Mouse (Mus musculus) intestine, embryonic 14.5 days (tissue): ENCODE data around the gene Pik3r5. TPM values are rescaled to one million over a fixed set of nuclear protein-coding genes. Genes with fewer than 3 reads are reported as not detected.

Source experiments
- ATAC-seq: fragments of 200-750 bp; cut with Nextera tagmentation; replicated peaks from 2 replicates; pipeline ENCODE4 v1.8.0; 2017; ENCODE audit warnings: low read depth, moderate number of reproducible peaks, moderate TSS enrichment, moderate library complexity; ENCODE audit not compliant: low FRiP score, low TSS enrichment
- DNase-seq: peaks from one replicate; pipeline ENCODE4 v3.0.0-alpha.2; 2018; ENCODE audit warnings: low spot score
- H3K27ac ChIP-seq: fragments of 300-500 bp; sonication (generic); 2 replicates; pipeline ENCODE4 v1.5.1; 2014; ENCODE audit warnings: low read depth, mild to moderate bottlenecking, control low read depth
- H3K27me3 ChIP-seq: fragments of 300-500 bp; sonication (generic); replicated peaks from 2 replicates; pipeline ENCODE4 v1.6.1; 2014; ENCODE audit warnings: low read length, control low read depth; ENCODE audit not compliant: control insufficient read depth, insufficient read depth
- H3K36me3 ChIP-seq: fragments of 300-500 bp; sonication (generic); 2 replicates; pipeline ENCODE4 v1.6.1; 2014; ENCODE audit warnings: low read length, control low read depth; ENCODE audit not compliant: control insufficient read depth, insufficient read depth
- H3K4me1 ChIP-seq: fragments of 300-500 bp; sonication (generic); replicated peaks from 2 replicates; pipeline ENCODE4 v1.6.1; 2014; ENCODE audit warnings: low read length, control low read depth, mixed read lengths; ENCODE audit not compliant: control insufficient read depth, insufficient read depth
- H3K4me2 ChIP-seq: fragments of 300-500 bp; sonication (generic); 2 replicates; pipeline ENCODE4 v1.6.1; 2014; ENCODE audit warnings: low read length
- H3K4me3 ChIP-seq: fragments of 300-500 bp; sonication (generic); 2 replicates; pipeline ENCODE4 v1.5.1; 2014; ENCODE audit warnings: low read depth, low read length, control low read depth, mixed read lengths
- H3K9ac ChIP-seq: fragments of 300-500 bp; sonication (generic); 2 replicates; pipeline ENCODE4 v1.6.1; 2014; ENCODE audit warnings: mild to moderate bottlenecking, low read length
- H3K9me3 ChIP-seq: fragments of 300-500 bp; sonication (generic); 2 replicates; pipeline ENCODE4 v1.6.1; 2016; ENCODE audit warnings: low read length, control low read depth; ENCODE audit not compliant: control insufficient read depth
- WGBS: fragments of 180-500 bp; shearing (Covaris S2); extraction: QIAGEN DNeasy Blood & Tissue Kit; methylation state at CpG from one replicate; pipeline ENCODE4 v1.1.7; 2014; 5-methylcytosine and 5-hydroxymethylcytosine counted together
- polyA plus RNA-seq: library from polyadenylated mRNA; unstranded; fragments of >200 nt; fragmentation: Nextera tagmentation; extraction: Ambion mirVana; gene quantifications from 2 replicates; pipeline ENCODE4 v1.2.1, GENCODE M21; 2014

The Pik3r5 gene
- polyA plus RNA-seq, 1 experiment from 2014 or later = 0.61 TPM

DNA sequence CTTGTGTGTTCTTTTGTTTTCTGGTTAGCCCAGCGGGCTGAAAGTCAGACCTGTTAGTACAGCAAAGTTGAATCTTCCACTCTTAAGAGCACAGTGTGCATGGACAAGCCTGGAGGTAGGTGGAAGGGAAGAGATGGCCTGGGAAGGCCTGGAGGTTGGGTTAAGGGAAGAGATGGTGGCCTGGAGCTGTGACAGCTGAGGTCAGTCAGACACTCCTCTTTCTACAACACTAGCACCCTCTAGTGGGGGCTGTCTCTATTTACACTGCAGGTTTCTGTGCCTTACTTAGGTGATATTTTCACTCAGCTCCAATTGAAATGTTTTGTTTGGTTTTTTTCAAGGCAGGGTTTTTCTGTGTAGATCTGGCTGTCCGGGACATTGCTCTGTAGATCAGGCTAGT, 23.8 kb upstream of the Pik3r5 start:
- no peak overlapping the region for H3K4me2 ChIP-seq
- WGBS = 52% methylated on average over 2 of the region's 2 CpGs
- peak; percentile 84 for DNase-seq
- no peaks in the 10 kb centered on the region for H3K9me3 ChIP-seq
- ATAC-seq = no peak
- H3K36me3 ChIP-seq = no peaks in the 10 kb centered on the region
- H3K27ac ChIP-seq = no peak overlapping the region
- no peaks in the 10 kb centered on the region for H3K27me3 ChIP-seq
- no peaks in the 10 kb centered on the region for H3K4me1 ChIP-seq
- no peak overlapping the region for H3K4me3 ChIP-seq
- no peak overlapping the region for H3K9ac ChIP-seq

DNA sequence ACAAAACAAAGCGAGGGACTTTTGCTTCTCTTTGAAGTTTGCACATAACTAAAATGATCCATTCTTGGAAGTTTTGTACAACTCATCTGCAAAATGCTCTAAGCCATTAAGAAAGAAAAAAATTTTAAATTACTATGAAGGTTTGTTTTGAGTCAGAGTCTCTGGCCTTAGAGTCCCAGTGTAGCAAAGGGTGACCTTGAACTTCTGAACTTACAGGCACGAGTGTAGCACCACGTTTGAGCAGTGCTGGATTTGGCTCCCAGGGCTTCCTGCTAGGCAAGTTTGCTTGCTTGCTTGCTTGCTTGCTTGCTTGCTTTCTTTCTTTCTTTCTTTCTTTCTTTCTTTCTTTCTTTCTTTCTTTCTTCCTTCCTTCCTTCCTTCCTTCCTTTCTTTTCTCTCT, 14.9 kb upstream of the Pik3r5 start:
- 61% methylated on average over 3 of the region's 3 CpGs for WGBS

DNA sequence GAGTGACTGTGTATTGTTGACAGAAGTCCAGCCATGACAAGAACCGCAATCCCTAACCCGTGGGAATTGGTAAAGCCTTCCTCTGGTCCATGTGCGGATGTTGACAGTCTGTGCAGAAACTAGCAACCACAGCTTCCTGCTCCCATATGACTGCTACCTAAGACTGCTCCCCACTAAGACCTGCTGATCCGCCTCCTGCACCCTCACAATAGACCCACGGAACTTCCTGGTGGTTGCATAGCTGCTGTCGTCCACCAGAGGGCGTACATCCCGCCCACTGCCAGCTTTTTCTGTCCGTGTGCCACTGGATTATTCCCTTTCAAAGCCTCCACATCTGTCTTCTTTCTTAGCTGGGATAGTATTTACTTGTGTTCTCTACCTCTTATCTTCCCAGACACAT, 14.1 kb upstream of the Pik3r5 start:
- ATAC-seq (no peak), DNase-seq (no peak)
- no peaks in the 10 kb centered on the region for H3K36me3 ChIP-seq
- H3K27me3 ChIP-seq = no peaks in the 10 kb centered on the region
- WGBS = 48% methylated on average over 9 of the region's 9 CpGs
- no peak overlapping the region for H3K4me2 ChIP-seq
- H3K9ac ChIP-seq = no peak overlapping the region
- no peak overlapping the region for H3K4me3 ChIP-seq
- H3K27ac ChIP-seq = no peak overlapping the region
- H3K9me3 ChIP-seq = peaks cover 6% of the 10 kb centered on the region
- H3K4me1 ChIP-seq = no peaks in the 10 kb centered on the region

More for the DNA sequence above, 14.9 kb upstream of the Pik3r5 start:
- Histone ChIP-seq H3K4me1 (no peaks in the 10 kb centered on the region), H3K4me3 (no peak overlapping the region), H3K4me2 (no peak overlapping the region), H3K27ac (no peak overlapping the region), H3K9ac (no peak overlapping the region), H3K36me3 (no peaks in the 10 kb centered on the region), H3K27me3 (no peaks in the 10 kb centered on the region), H3K9me3 (peaks cover 6% of the 10 kb centered on the region)
- DNase-seq (no peak), ATAC-seq (no peak)

DNA sequence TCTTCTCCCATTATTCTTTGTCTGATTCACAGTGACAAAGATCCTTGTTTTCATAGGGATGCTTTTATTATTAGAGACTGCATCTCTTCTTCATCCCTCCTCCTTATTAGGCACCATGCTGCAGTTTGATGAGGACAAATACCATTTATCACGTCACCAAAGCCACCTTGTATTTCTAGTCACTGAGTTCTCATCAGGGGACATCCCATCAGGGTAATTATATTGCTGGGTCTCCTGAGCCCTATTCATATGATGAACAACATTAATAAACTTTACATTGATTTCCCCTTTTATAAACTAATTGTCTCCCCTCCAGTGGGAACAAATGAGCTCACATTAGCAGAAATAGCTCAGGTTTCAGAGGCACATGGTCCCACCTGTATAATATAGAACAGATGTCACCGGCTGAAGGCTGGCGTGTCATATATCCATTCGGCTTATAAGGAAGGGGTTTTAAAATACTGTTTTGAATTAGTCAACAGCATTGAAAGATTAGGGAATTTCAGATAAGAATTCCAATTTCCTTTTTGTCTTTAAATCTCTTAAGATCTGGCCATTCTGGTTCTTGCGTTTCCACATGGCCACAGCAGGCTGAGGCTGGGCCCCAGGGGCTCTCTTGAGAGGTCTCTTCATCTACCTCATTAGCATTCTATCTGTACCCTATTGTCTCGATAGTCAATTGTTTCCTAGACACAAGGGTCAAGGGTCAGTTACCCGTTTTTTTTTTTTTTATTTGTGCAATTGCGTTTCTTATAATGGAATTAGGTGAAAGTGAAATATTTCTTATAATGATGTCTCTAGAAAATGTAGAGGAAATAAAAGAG, 6.2 kb upstream of the Pik3r5 start:
- DNase-seq (no peak), ATAC-seq (no peak)
- H3K36me3 ChIP-seq = no peaks in the 10 kb centered on the region
- H3K4me1 ChIP-seq = no peaks in the 10 kb centered on the region
- H3K27me3 ChIP-seq = no peaks in the 10 kb centered on the region
- H3K9ac ChIP-seq = no peak overlapping the region
- 63% methylated on average over 8 of the region's 8 CpGs for WGBS
- no peaks in the 10 kb centered on the region for H3K9me3 ChIP-seq
- H3K27ac ChIP-seq = no peak overlapping the region
- H3K4me2 ChIP-seq = no peak overlapping the region
- H3K4me3 ChIP-seq = no peak overlapping the region

DNA sequence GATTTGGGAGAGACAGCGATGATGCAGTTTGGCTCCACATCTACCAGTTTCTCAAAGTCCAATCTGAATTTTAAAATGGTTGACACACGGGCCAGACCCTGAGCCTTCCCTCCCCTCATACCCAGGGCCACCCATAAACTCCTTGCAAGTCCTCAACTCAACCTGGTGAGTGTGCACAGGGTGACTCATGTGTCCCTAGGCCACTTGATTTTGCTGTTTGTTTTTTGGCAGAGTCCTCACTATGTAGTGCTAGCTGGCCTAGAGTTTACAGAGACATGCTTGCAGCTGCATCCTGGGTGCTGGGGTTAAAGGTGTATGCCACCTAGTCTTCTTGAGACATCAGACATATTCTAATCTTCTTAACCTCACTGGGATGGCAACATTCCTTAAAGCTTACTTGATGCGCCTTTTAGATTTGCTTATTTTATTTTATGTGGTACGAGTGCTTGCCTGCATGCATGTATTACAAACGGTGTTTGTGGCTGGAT, 4.8 kb upstream of the Pik3r5 start:
- H3K9me3 ChIP-seq = no peaks in the 10 kb centered on the region
- WGBS = 82% methylated on average over 5 of the region's 5 CpGs
- no peak for DNase-seq
- no peaks in the 10 kb centered on the region for H3K36me3 ChIP-seq
- no peak overlapping the region for H3K27ac ChIP-seq
- H3K4me3 ChIP-seq = no peak overlapping the region
- H3K4me1 ChIP-seq = no peaks in the 10 kb centered on the region
- H3K4me2 ChIP-seq = no peak overlapping the region
- no peaks in the 10 kb centered on the region for H3K27me3 ChIP-seq
- ATAC-seq = no peak
- H3K9ac ChIP-seq = no peak overlapping the region

DNA sequence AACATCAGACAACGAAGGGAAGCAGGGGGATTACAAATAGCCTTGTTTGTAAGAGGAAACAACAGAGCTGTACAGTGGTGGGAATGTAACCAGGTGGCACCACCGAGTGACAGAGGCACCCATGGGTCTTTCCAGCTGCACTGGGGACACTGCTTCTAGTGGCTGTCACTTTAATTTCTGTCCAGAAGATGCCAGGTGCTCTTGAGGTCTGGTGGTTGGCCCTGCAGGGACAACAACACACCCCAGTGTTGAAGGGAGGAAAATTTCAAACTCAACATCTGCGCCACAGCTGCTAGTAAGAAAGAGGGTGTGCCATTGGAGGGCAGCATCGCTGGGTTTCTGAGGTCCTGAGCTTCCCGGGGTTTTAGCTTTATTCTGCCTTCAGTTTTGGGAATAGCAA, 1.3 kb upstream of the Pik3r5 start:
- 62% methylated on average over 5 of the region's 5 CpGs for WGBS
- Histone ChIP-seq H3K9ac (no peak overlapping the region), H3K4me2 (no peak overlapping the region), H3K4me3 (no peak overlapping the region), H3K27me3 (peaks cover 3% of the 10 kb centered on the region; the same call in 1 of the 2 replicates), H3K4me1 (0 out of 2 replicates have a peak, but pooled peaks cover 3% of the 10 kb centered on the region), H3K27ac (no peak overlapping the region), H3K9me3 (no peaks in the 10 kb centered on the region), H3K36me3 (no peaks in the 10 kb centered on the region)
- DNase-seq (no peak), ATAC-seq (no peak)

DNA sequence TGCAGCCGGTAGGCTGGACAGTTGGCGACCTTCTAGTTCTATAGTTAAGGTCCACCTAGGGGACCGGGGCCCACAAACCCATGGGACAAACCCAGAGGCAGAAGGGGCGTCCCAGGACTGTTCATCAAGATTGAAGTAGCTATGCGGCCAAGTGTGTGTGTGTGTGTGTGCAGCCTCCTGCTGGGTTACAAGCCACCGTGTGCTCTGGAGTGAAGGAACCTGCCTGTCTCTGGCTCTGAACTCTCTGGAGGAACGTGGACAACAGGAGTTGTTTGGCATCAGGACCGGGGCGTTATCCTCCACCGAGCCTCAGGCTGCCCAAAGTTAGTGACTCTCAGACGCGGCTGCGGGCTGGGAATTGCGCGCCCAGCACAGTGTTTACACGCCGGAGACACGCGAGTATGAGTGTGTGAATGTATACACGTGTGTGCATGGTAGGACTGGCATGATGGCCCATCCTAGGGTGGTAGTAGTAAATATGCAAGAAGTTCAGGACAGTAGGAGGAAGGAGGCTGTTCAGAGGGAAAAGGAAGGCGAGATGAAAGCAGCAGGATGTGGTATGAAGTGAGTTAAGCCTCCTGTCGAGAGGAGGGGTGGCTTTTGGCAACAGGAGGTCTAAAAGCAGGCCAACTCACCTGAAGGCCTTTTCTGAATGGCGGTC, 570 bp downstream of the Pik3r5 start:
- WGBS = 32% methylated on average over 23 of the region's 23 CpGs
- H3K9me3 ChIP-seq = no peaks in the 10 kb centered on the region
- H3K27ac ChIP-seq = no peak overlapping the region
- ATAC-seq (peak; percentile 61; the same call in 1 of the 2 replicates), DNase-seq (no peak)
- 0 out of 2 replicates have a peak, but pooled peaks cover 3% of the 10 kb centered on the region for H3K4me1 ChIP-seq
- H3K36me3 ChIP-seq = no peaks in the 10 kb centered on the region
- H3K9ac ChIP-seq = peak overlapping the region; percentile 40
- H3K4me3 ChIP-seq = peak overlapping the region; percentile 44
- H3K4me2 ChIP-seq = peak overlapping the region; percentile 70
- H3K27me3 ChIP-seq = peaks cover 3% of the 10 kb centered on the region; the same call in 1 of the 2 replicates

DNA sequence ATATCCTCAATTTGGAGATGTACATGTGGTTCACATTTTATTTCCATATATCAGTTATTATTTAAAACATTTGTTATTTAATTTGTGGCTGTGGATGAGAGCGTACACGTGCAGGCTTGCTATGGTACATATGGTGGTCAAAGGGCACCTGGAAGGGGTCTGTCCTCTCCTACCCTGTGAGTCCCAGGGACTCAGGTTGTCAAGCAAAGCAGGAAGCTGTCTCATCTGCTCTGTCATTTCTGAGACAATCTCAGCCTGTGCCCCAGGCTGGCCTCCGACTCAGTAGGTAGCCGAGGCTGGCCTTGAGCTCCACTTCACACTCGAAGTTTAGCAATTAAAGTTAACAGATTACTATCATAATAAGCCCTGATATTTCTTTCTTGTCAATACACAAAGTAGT, 1.6 kb downstream of the Pik3r5 start:
- Histone ChIP-seq H3K4me2 (no peak overlapping the region), H3K27me3 (peaks cover 3% of the 10 kb centered on the region; the same call in 1 of the 2 replicates), H3K27ac (no peak overlapping the region), H3K36me3 (no peaks in the 10 kb centered on the region), H3K9me3 (no peaks in the 10 kb centered on the region), H3K4me3 (no peak overlapping the region), H3K9ac (no peak overlapping the region), H3K4me1 (0 out of 2 replicates have a peak, but pooled peaks cover 3% of the 10 kb centered on the region)
- WGBS = 83% methylated on average over 5 of the region's 5 CpGs
- DNase-seq = no peak
- ATAC-seq = no peak
